Mouse (Mus musculus) bone marrow, adult 2 months (tissue): ENCODE data around the gene Osbpl6. TPM values are rescaled to one million over a fixed set of nuclear protein-coding genes. Genes with fewer than 3 reads are reported as not detected.
A peak's percentile ranks its signal among the peaks of the same experiment; 100 is the strongest.

ENCODE experiments used
- H3K27ac ChIP-seq: fragments of 200-500 bp; 2 replicates; pipeline ENCODE4 v1.5.1; 2012; ENCODE audit warnings: low read depth, mild to moderate bottlenecking, control low read depth, inconsistent platforms, low read length; ENCODE audit not compliant: control insufficient read depth, poor library complexity, insufficient read depth
- H3K4me1 ChIP-seq: fragments of 200-500 bp; 2 replicates; pipeline ENCODE4 v1.6.1; 2011; ENCODE audit warnings: low read length; ENCODE audit not compliant: control insufficient read depth, insufficient read depth
- H3K4me3 ChIP-seq: fragments of 200-500 bp; replicated peaks from 2 replicates; pipeline ENCODE3; 2011; ENCODE audit warnings: mild to moderate bottlenecking, low read depth, low read length, control low read depth; ENCODE audit not compliant: control insufficient read depth
- CTCF ChIP-seq: fragments of 200-500 bp; IDR thresholded peaks from 2 replicates; pipeline ENCODE4 v1.5.1; 2011; ENCODE audit warnings: low read length, control low read depth; ENCODE audit not compliant: control insufficient read depth, insufficient read depth
- POLR2A ChIP-seq: fragments of 200-500 bp; IDR thresholded peaks from 2 replicates; pipeline ENCODE4 v1.6.1; 2011; ENCODE audit warnings: low read depth, mild to moderate bottlenecking, control low read depth, low read length, borderline replicate concordance; ENCODE audit not compliant: control insufficient read depth
- WGBS: fragments of 180-500 bp; shearing (Covaris S2); methylation state at CpG from one replicate; pipeline ENCODE4 v1.1.7; 2018; 5-methylcytosine and 5-hydroxymethylcytosine counted together
- polyA plus RNA-seq: library from polyadenylated mRNA; stranded (reverse); fragments of >200 nt; gene quantifications from 2 replicates; pipeline ENCODE4 v1.2.4, GENCODE M21; 2011; ENCODE audit warnings: low replicate concordance; ENCODE audit not compliant: missing spikeins, insufficient read depth, insufficient read length

Osbpl6 gene
- polyA plus RNA-seq, 1 experiment = 0.92 TPM

DNA sequence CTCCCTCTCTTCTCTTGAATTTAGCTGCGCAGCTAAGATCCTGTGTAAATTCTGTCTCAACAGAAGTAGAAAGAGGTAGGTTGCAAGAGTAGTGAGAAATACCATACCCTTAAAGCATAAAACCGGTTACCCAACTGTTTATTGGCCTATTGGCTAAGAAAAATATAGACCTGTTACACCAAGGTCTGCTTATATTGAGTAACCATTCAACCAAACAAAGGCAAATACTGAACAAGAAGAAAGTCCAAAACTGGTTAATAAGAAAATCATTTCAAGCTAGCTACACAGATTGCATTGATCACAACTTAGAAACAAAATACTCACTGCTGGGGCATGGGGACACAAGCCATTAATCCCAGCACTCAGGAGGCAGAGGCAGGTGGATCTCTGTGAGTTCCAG lies 233.3 kb downstream of the Osbpl6 start:
- TF ChIP-seq CTCF (no peak), POLR2A (no peak)
- H3K27ac ChIP-seq = no peak overlapping the region
- H3K4me1 ChIP-seq = no peaks in the 10 kb centered on the region
- no peak overlapping the region for H3K4me3 ChIP-seq
- 77% methylated on average over 2 of the region's 2 CpGs for WGBS

DNA sequence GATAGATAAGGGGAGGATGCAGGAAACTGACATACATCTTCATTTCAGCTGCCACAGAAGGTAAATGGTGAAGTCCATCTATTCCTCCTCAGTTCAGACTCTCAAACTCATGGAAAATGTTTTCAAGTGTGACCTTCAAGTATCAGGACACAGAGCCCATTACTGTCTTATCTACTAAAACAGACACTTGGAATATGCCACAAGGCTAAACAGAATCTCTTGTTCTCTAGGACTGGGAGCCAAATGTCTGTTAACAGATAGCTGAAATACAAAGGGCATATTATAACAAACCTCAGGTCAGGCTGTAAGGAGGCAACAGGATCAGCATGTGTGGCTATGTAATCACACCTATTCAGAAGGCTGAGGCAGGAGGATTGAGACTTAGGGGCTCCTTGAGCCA lies 237.5 kb downstream of the Osbpl6 start:
- TF ChIP-seq POLR2A (no peak), CTCF (no peak)
- Histone ChIP-seq H3K4me3 (no peak overlapping the region), H3K27ac (no peak overlapping the region), H3K4me1 (no peaks in the 10 kb centered on the region)

DNA sequence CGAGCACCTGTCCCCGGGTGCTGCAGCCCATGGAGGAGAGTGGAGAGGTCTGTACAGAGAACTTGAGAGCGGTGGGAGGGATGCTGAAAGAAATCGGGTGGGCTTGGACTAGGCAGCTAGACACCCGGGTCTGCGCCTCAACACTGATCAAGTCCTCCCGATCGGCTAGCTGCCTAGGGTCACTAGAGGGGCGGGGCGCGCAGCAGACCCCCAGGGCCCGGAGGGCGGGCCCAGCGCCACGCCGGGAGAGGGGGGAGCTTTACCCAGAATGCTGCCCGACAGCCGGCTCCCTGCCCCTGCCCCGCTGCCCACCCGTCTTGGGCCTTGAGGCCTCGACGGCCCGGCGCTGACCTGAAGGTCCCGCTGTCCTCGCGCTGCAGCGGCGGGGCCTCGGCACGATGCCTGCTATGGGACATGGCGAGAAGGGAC lies 241.1 kb downstream of the Osbpl6 start:
- Histone ChIP-seq H3K27ac (peak overlapping the region; percentile 38), H3K4me3 (peak overlapping the region; percentile 90), H3K4me1 (no peaks in the 10 kb centered on the region)
- TF ChIP-seq CTCF (no peak), POLR2A (no peak)
- 1% methylated on average over 32 of the region's 32 CpGs for WGBS

DNA sequence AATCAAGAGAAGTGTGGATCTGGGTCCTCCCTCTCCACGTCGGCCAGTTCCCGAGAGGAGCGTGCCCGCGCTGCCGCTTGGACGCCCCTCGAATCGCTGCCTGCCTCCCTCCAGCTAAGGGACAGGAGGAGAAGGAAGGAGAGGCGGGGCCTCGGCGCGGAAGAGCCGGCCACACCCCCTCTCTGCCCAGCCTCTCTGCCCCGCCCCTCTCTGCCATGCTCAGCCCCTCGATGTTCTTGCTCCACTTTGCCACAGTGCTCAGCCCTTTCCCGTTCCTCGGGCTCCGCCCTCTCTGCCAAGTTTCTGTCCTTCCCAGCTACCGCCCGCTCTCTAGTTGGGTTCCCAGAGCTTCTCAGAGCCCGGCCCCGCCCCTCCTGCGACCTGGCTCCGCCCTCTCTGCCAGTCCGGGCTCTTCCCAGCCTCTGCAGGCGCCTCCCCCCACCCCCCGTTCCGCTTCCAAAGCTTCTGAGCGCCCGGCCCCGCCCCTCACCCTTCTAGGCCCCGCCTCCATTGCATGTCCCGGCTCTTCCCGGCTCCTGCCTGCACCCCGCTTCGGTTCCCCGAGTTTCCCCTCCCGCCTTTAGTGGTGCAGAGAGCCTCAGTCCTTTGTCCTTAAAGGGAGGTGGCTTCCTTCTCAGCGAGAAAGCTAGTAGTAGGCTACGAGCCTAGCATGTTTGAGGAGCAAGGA lies 241.7 kb downstream of the Osbpl6 start, which contains the start of the genes Prkra and Pjvk:
Prkra (minus strand) TSS at position 133 of the 688 bp plus-strand sequence.
Pjvk (plus strand) TSS at position 594 of the 688 bp plus-strand sequence.
- under 1% methylated on average over 39 of the region's 42 CpGs for WGBS
- Histone ChIP-seq H3K27ac (peak within 1 kb of the TSS; percentile 38), H3K4me1 (no peaks in the 10 kb centered on the region), H3K4me3 (peak within 1 kb of the TSS; percentile 90)
- TF ChIP-seq POLR2A (peak; percentile 78; the same call in 1 of the 2 replicates), CTCF (no peak)

DNA sequence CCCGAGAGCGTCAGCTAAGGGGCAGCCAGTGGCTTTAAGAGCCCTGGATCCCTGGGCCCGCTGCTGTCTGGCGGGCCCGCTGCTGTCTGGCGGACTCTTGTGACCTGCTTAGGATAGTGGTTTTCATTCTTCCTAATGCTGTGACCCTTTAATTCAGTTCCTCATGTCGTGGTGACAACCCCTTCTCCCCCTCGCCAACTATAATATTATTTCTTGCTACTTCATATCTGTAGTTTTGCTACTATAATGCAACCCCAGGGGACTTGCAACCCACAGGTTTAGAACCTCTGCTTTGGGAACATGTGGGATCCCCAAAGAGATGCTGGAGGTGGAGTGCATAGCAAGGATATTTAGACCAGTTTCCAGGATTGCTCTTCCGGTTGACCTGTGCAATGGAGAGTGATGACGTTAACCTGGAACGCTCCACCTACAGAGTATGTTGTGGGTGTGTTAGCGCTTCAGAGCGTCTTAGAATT lies 242.4 kb downstream of the Osbpl6 start:
- no peaks in the 10 kb centered on the region for H3K4me1 ChIP-seq
- TF ChIP-seq POLR2A = no peak
- TF ChIP-seq CTCF = no peak
- WGBS = 37% methylated on average over 13 of the region's 13 CpGs
- H3K27ac ChIP-seq = no peak overlapping the region
- peak overlapping the region; percentile 90 for H3K4me3 ChIP-seq

Other genes with a start within 250 kb of the Osbpl6 start
- 0.59 TPM in 1 of 2 replicates, not detected in the other for gene Pde11a, start 67.7 kb upstream of the Osbpl6 start, polyA plus RNA-seq
- 4.7 TPM in 1 of 2 replicates, not detected in the other for gene Cyct, start 46.1 kb upstream of the Osbpl6 start, polyA plus RNA-seq
- gene Rbm45, start 36.5 kb upstream of the Osbpl6 start, polyA plus RNA-seq = 15.4 and 17.5 TPM in 2 replicates
- gene Prkra, start 241.5 kb downstream of the Osbpl6 start, polyA plus RNA-seq = 8.1 and 11.5 TPM in 2 replicates
- not detected in 2 replicates for gene Pjvk, start 242.0 kb downstream of the Osbpl6 start, polyA plus RNA-seq